Mouse (Mus musculus) spleen, adult 2 months (tissue): ENCODE data around the gene Fgfr2.

Experiments used
- CTCF ChIP-seq: fragments of 200-500 bp; IDR thresholded peaks from 2 replicates; pipeline ENCODE4 v1.5.1; 2011; ENCODE audit warnings: mild to moderate bottlenecking, inconsistent platforms; ENCODE audit not compliant: insufficient read depth, insufficient read length, insufficient replicate concordance; ENCODE audit errors: extremely low read depth
- POLR2A ChIP-seq: fragments of 200-500 bp; IDR thresholded peaks from 2 replicates; pipeline ENCODE4 v1.6.1; 2011; ENCODE audit warnings: low read depth, low read length, inconsistent platforms

GRCm38 (mm10) chr7:130902929-130903328 lies 2220.2 kb downstream of the Fgfr2 start:
- TF ChIP-seq CTCF (no peak), POLR2A (no peak)
